Mouse (Mus musculus): Measurements from ENCODE around the gene Chn2.

Gene Chn2

GRCm38 (mm10) chr6:54241761-54242160 lies 202.4 kb downstream of the Chn2 start:
- DNase-seq (ENCODE audit: low spot score in 2 of 2), result no peak

- peak; percentile 67 to 79 for DNase-seq (ENCODE audit: low spot score in 2 of 2)
Measured at GRCm38 (mm10) chr6:54242286-54242685, 202.9 kb downstream of the Chn2 start.

- peak in 1 of 2 experiments; percentile 19 for DNase-seq (ENCODE audit: low spot score in 2 of 2)
Measured at GRCm38 (mm10) chr6:54248354-54249252, 209.2 kb downstream of the Chn2 start.

GRCm38 (mm10) chr6:54251401-54252191 lies 212.2 kb downstream of the Chn2 start:
- no peak for DNase-seq (ENCODE audit: low spot score in 2 of 2)

GRCm38 (mm10) chr6:54253206-54253605 lies 213.9 kb downstream of the Chn2 start:
- DNase-seq (ENCODE audit: low spot score in 2 of 2), result peak in 1 of 2 experiments; percentile 40

- DNase-seq (ENCODE audit: low spot score in 2 of 2), result peak in 1 of 2 experiments; percentile 40
Measured at GRCm38 (mm10) chr6:54253881-54254280, 214.5 kb downstream of the Chn2 start.

GRCm38 (mm10) chr6:54254759-54255158 lies 215.4 kb downstream of the Chn2 start:
- peak in 1 of 2 experiments; percentile 19 for DNase-seq (ENCODE audit: low spot score in 2 of 2)

- DNase-seq (ENCODE audit: low spot score in 2 of 2), result no peak
Measured at GRCm38 (mm10) chr6:54255321-54255720, 216.0 kb downstream of the Chn2 start.

GRCm38 (mm10) chr6:54256397-54256796 lies 217.0 kb downstream of the Chn2 start:
- no peak for DNase-seq (ENCODE audit: low spot score in 2 of 2)

- no peak for DNase-seq (ENCODE audit: low spot score in 2 of 2)
Measured at GRCm38 (mm10) chr6:54257552-54257951, 218.2 kb downstream of the Chn2 start.

- DNase-seq (ENCODE audit: low spot score in 2 of 2), result no peak
Measured at GRCm38 (mm10) chr6:54258462-54258861, 219.1 kb downstream of the Chn2 start.

GRCm38 (mm10) chr6:54262732-54263131 lies 223.4 kb downstream of the Chn2 start:
- no peak for DNase-seq (ENCODE audit: low spot score in 2 of 2)

- no peak for DNase-seq (ENCODE audit: low spot score in 2 of 2)
Measured at GRCm38 (mm10) chr6:54263890-54264289, 224.5 kb downstream of the Chn2 start.

- DNase-seq (ENCODE audit: low spot score in 2 of 2), result no peak
Measured at GRCm38 (mm10) chr6:54264537-54264936, 225.2 kb downstream of the Chn2 start.

- no peak for DNase-seq (ENCODE audit: low spot score in 2 of 2)
Measured at GRCm38 (mm10) chr6:54265384-54265783, 226.0 kb downstream of the Chn2 start.

- DNase-seq (ENCODE audit: low spot score in 2 of 2), result no peak
Measured at GRCm38 (mm10) chr6:54272556-54273378, 233.4 kb downstream of the Chn2 start.

GRCm38 (mm10) chr6:54273379-54273730 lies 234.0 kb downstream of the Chn2 start:
- no peak for DNase-seq (ENCODE audit: low spot score in 2 of 2)

- DNase-seq (ENCODE audit: low spot score in 2 of 2), result no peak
Measured at GRCm38 (mm10) chr6:54277234-54277633, 237.9 kb downstream of the Chn2 start.

GRCm38 (mm10) chr6:54277828-54278227 lies 238.5 kb downstream of the Chn2 start:
- DNase-seq (ENCODE audit: low spot score in 2 of 2), result no peak

- no peak for DNase-seq (ENCODE audit: low spot score in 2 of 2)
Measured at GRCm38 (mm10) chr6:54278613-54279012, 239.3 kb downstream of the Chn2 start.

- no peak for DNase-seq (ENCODE audit: low spot score in 2 of 2)
Measured at GRCm38 (mm10) chr6:54279391-54279790, 240.0 kb downstream of the Chn2 start.

GRCm38 (mm10) chr6:54280248-54280647 lies 240.9 kb downstream of the Chn2 start:
- DNase-seq (ENCODE audit: low spot score in 2 of 2), result no peak

All from right cerebral cortex, adult 2 months (tissue).